Mouse (Mus musculus) liver, adult 2 months (tissue): ENCODE measurements at regions not wholly inside any gene's neighbourhood (a gene's known extent, or its start where the extent isn't known, plus 50 kb on each side); places are given as distances from the start of the nearest gene placed in this dataset.

Experiments
- CTCF ChIP-seq: fragments of 200-500 bp; IDR thresholded peaks from 2 replicates; pipeline ENCODE4 v1.5.1; 2011; ENCODE audit warnings: low read depth, low read length, control low read depth
- POLR2A ChIP-seq: fragments of 200-500 bp; IDR thresholded peaks from 2 replicates; pipeline ENCODE4 v1.6.1; 2011; ENCODE audit warnings: low read length, control low read depth; ENCODE audit not compliant: insufficient read depth; ENCODE audit errors: extremely low read depth

GRCm38 (mm10) chr14:24747796-24748496, 261.0 kb downstream of the Rps24 start:
- TF ChIP-seq POLR2A (no peak), CTCF (no peak)
